Mouse (Mus musculus) bone marrow macrophage, adult 2 months (primary cell): ENCODE measurements around the gene Dnah7c.

Experiments
- CTCF ChIP-seq: IDR thresholded peaks from 2 replicates; pipeline ENCODE4 v1.5.1; 2012; ENCODE audit warnings: low read depth, mild to moderate bottlenecking, low read length, moderate library complexity
- POLR2A ChIP-seq: IDR thresholded peaks from 2 replicates; pipeline ENCODE4 v1.6.1; 2012; ENCODE audit warnings: mild to moderate bottlenecking, low read depth, low read length, borderline replicate concordance

- TF ChIP-seq CTCF, result no peak
- no peak for TF ChIP-seq POLR2A
Observed at GRCm38 (mm10) chr1:46408324-46409115, 16.9 kb upstream of the Dnah7c start.
